Mouse (Mus musculus) lung, postnatal 0 days (tissue): ENCODE measurements around the gene Hikeshi. TPM values are rescaled to one million over a fixed set of nuclear protein-coding genes. Genes with fewer than 3 reads are reported as not detected.

Source experiments
- ATAC-seq: fragments of 200-750 bp; cut with Nextera tagmentation; 2 replicates; pipeline ENCODE4 v1.8.0; 2017; ENCODE audit warnings: moderate library complexity
- DNase-seq: peaks from one replicate; pipeline ENCODE4 v3.0.0-alpha.2; 2016; ENCODE audit warnings: low spot score
- H3K27ac ChIP-seq: fragments of 300-500 bp; sonication (generic); 2 replicates; pipeline ENCODE4 v1.5.1; 2014; ENCODE audit warnings: antibody characterized with exemption, mild to moderate bottlenecking, low read length, mixed read lengths
- H3K27me3 ChIP-seq: fragments of 300-500 bp; sonication (generic); replicated peaks from 2 replicates; pipeline ENCODE4 v1.6.1; 2014; ENCODE audit warnings: low read length, mixed read lengths; ENCODE audit not compliant: insufficient read depth
- H3K36me3 ChIP-seq: fragments of 300-500 bp; sonication (generic); 2 replicates; pipeline ENCODE4 v1.6.1; 2014; ENCODE audit warnings: low read length, mixed read lengths; ENCODE audit not compliant: insufficient read depth
- H3K4me1 ChIP-seq: fragments of 300-500 bp; sonication (generic); 2 replicates; pipeline ENCODE4 v1.6.1; 2014; ENCODE audit warnings: antibody characterized with exemption, low read depth, low read length, mixed read lengths; ENCODE audit not compliant: insufficient read depth
- H3K4me2 ChIP-seq: fragments of 300-500 bp; sonication (generic); replicated peaks from 2 replicates; pipeline ENCODE4 v1.6.1; 2014; ENCODE audit warnings: low read depth, mild to moderate bottlenecking, low read length, moderate library complexity, mixed read lengths
- H3K4me3 ChIP-seq: fragments of 300-500 bp; sonication (generic); 2 replicates; pipeline ENCODE4 v1.5.1; 2014; ENCODE audit warnings: low read depth, low read length
- H3K9ac ChIP-seq: fragments of 300-500 bp; sonication (generic); replicated peaks from 2 replicates; pipeline ENCODE4 v1.6.1; 2014; ENCODE audit warnings: low read depth, mild to moderate bottlenecking
- H3K9me3 ChIP-seq: fragments of 300-500 bp; sonication (generic); 2 replicates; pipeline ENCODE4 v1.6.1; 2016; ENCODE audit warnings: low read length, mixed read lengths
- CTCF ChIP-seq: IDR thresholded peaks from 2 replicates; pipeline ENCODE4 v1.5.1; 2016; ENCODE audit warnings: antibody characterized with exemption, mild to moderate bottlenecking
- EP300 ChIP-seq: IDR thresholded peaks from 2 replicates; pipeline ENCODE4 v1.6.1; 2016; ENCODE audit warnings: antibody characterized with exemption, mild to moderate bottlenecking, control low read depth
- WGBS: fragments of 180-500 bp; shearing (Covaris S2); extraction: QIAGEN DNeasy Blood & Tissue Kit; methylation state at CpG from one replicate; pipeline ENCODE4 v1.1.7; 2014; 5-methylcytosine and 5-hydroxymethylcytosine counted together
- polyA plus RNA-seq: library from polyadenylated mRNA; unstranded; fragments of >200 nt; fragmentation: Nextera tagmentation; extraction: Ambion mirVana; gene quantifications from 2 replicates; pipeline ENCODE4 v1.2.1, GENCODE M21; 2015

Hikeshi gene
- polyA plus RNA-seq, 1 experiment from 2014 or later: 70.6 TPM

DNA sequence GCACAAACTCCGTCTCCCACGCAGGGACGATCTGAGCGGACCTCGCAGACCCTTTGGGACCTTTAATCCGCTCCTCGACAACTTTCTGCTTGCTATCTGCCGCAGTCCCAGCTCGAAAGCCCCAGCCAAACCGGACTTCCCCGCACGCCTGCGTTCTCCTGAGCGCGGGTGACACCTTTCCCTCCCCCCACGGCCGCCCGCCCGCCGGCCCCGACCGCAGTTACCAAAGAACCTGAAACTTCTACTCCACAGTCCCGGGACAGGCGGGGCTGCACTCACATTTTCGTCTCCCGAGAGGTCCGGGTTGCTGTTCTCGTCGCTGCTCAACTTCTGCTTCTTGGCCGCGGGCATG, 39.1 kb upstream of the Hikeshi start:
- no peaks in the 10 kb centered on the region for H3K27me3 ChIP-seq
- peak overlapping the region; percentile 81 for H3K9ac ChIP-seq
- peak overlapping the region; percentile 97 for H3K27ac ChIP-seq
- H3K36me3 ChIP-seq: no peaks in the 10 kb centered on the region
- peak overlapping the region; percentile 81 for H3K4me2 ChIP-seq
- H3K4me3 ChIP-seq: peak overlapping the region; percentile 69
- under 1% methylated on average over 30 of the region's 31 CpGs for WGBS
- ATAC-seq: peak; percentile 46
- peaks cover 3% of the 10 kb centered on the region; the same call in 1 of the 2 replicates for H3K4me1 ChIP-seq
- H3K9me3 ChIP-seq: no peaks in the 10 kb centered on the region
- TF ChIP-seq CTCF: no peak
- no peak for TF ChIP-seq EP300
- no peak for DNase-seq

GRCm38 (mm10) chr7:89979432-89980130, 38.6 kb upstream of the Hikeshi start:
- peak overlapping the region; percentile 69 for H3K4me3 ChIP-seq
- peaks cover 3% of the 10 kb centered on the region; the same call in 1 of the 2 replicates for H3K36me3 ChIP-seq
- H3K27ac ChIP-seq: peak overlapping the region; percentile 97
- peak overlapping the region; percentile 81 for H3K9ac ChIP-seq
- H3K9me3 ChIP-seq: no peaks in the 10 kb centered on the region
- TF ChIP-seq CTCF: no peak
- TF ChIP-seq EP300: no peak
- WGBS: 2% methylated on average over 23 of the region's 23 CpGs
- ATAC-seq: no peak
- H3K4me1 ChIP-seq: peaks cover 3% of the 10 kb centered on the region; the same call in 1 of the 2 replicates
- peak; percentile 36 for DNase-seq
- H3K4me2 ChIP-seq: peak overlapping the region; percentile 81
- H3K27me3 ChIP-seq: no peaks in the 10 kb centered on the region

DNA sequence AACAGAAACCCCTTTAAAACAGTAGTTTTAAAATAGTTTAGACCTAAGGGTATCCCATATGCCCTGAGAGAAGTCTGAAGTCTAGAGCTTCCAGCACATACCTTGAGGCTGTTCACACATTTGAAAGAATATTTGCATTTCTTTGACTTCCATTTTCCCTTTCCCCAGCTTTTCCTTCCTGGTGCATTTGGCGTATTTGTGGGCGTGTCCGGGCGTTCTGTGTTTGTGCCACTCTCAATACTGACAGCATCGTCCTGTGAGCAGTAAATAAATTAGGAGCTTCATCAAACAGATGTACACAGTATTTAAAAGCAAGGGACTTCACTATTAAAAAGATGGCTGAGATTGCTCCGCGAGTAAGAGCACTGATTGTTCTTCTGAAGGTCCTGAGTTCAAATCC, 35.8 kb upstream of the Hikeshi start:
- no peak overlapping the region for H3K4me3 ChIP-seq
- no peak overlapping the region for H3K27ac ChIP-seq
- 91% methylated on average over 7 of the region's 7 CpGs for WGBS
- H3K36me3 ChIP-seq: peaks cover 14% of the 10 kb centered on the region
- peaks cover 3% of the 10 kb centered on the region; the same call in 1 of the 2 replicates for H3K4me1 ChIP-seq
- H3K9ac ChIP-seq: no peak overlapping the region
- H3K4me2 ChIP-seq: no peak overlapping the region
- H3K27me3 ChIP-seq: no peaks in the 10 kb centered on the region
- H3K9me3 ChIP-seq: no peaks in the 10 kb centered on the region
- no peak for DNase-seq
- no peak for ATAC-seq
- TF ChIP-seq CTCF (no peak), EP300 (no peak)

- H3K4me1 ChIP-seq: peaks cover 3% of the 10 kb centered on the region; the same call in 1 of the 2 replicates
- no peak overlapping the region for H3K4me3 ChIP-seq
- H3K9ac ChIP-seq: no peak overlapping the region
- no peak for ATAC-seq
- DNase-seq: no peak
- no peaks in the 10 kb centered on the region for H3K9me3 ChIP-seq
- H3K36me3 ChIP-seq: peaks cover 14% of the 10 kb centered on the region
- H3K4me2 ChIP-seq: no peak overlapping the region
- whole genome bisulfite sequencing: 79% methylated on average over 1 of the region's 1 CpGs
- no peaks in the 10 kb centered on the region for H3K27me3 ChIP-seq
- TF ChIP-seq CTCF (no peak), EP300 (no peak)
- no peak overlapping the region for H3K27ac ChIP-seq
Measured at GRCm38 (mm10) chr7:89975571-89975970, 34.6 kb upstream of the Hikeshi start.

- TF ChIP-seq EP300 (no peak), CTCF (no peak)
- 69% methylated on average over 2 of the region's 2 CpGs for WGBS
- Histone ChIP-seq H3K27me3 (no peaks in the 10 kb centered on the region), H3K36me3 (peaks cover 32% of the 10 kb centered on the region), H3K9ac (no peak overlapping the region), H3K4me2 (no peak overlapping the region), H3K27ac (no peak overlapping the region), H3K4me1 (no peaks in the 10 kb centered on the region), H3K4me3 (no peak overlapping the region), H3K9me3 (no peaks in the 10 kb centered on the region)
- ATAC-seq: no peak
- DNase-seq: no peak
Measured at GRCm38 (mm10) chr7:89967235-89967634, 26.2 kb upstream of the Hikeshi start.

- Histone ChIP-seq H3K27me3 (no peaks in the 10 kb centered on the region), H3K27ac (no peak overlapping the region), H3K4me1 (no peaks in the 10 kb centered on the region), H3K9ac (no peak overlapping the region), H3K36me3 (peaks cover 32% of the 10 kb centered on the region), H3K4me2 (no peak overlapping the region), H3K4me3 (no peak overlapping the region), H3K9me3 (no peaks in the 10 kb centered on the region)
- DNase-seq (no peak), ATAC-seq (no peak)
- no peak for TF ChIP-seq CTCF
- TF ChIP-seq EP300: no peak
- WGBS: 74% methylated on average over 1 of the region's 1 CpGs
Measured at GRCm38 (mm10) chr7:89966771-89967170, 25.8 kb upstream of the Hikeshi start.
